Mouse (Mus musculus) forebrain, postnatal 0 days (tissue): ENCODE data around the gene Pcnt. TPM values are rescaled to one million over a fixed set of nuclear protein-coding genes. Genes with fewer than 3 reads are reported as not detected.

Experiments used
- ATAC-seq: fragments of 200-750 bp; cut with Nextera tagmentation; 2 replicates; pipeline ENCODE4 v1.8.0; 2017; ENCODE audit warnings: mild to moderate bottlenecking, moderate library complexity
- DNase-seq: peaks from one replicate; pipeline ENCODE4 v3.0.0-alpha.2; 2015
- H3K27ac ChIP-seq: fragments of 300-500 bp; sonication (generic); 2 replicates; pipeline ENCODE4 v1.5.1; 2014; ENCODE audit warnings: low read depth, mild to moderate bottlenecking, antibody characterized with exemption, low read length, moderate library complexity, mixed read lengths
- H3K27me3 ChIP-seq: fragments of 300-500 bp; sonication (generic); 2 replicates; pipeline ENCODE4 v1.6.1; 2014; ENCODE audit warnings: mild to moderate bottlenecking, low read length, mixed read lengths; ENCODE audit not compliant: insufficient read depth
- H3K36me3 ChIP-seq: fragments of 300-500 bp; sonication (generic); 2 replicates; pipeline ENCODE4 v1.6.1; 2014; ENCODE audit warnings: mild to moderate bottlenecking, moderate library complexity; ENCODE audit not compliant: insufficient read depth
- H3K4me1 ChIP-seq: fragments of 300-500 bp; sonication (generic); 2 replicates; pipeline ENCODE4 v1.6.1; 2014; ENCODE audit warnings: antibody characterized with exemption; ENCODE audit not compliant: insufficient read depth
- H3K4me2 ChIP-seq: fragments of 300-500 bp; sonication (generic); 2 replicates; pipeline ENCODE4 v1.6.1; 2014; ENCODE audit warnings: low read depth, mild to moderate bottlenecking, moderate library complexity
- H3K4me3 ChIP-seq: fragments of 300-500 bp; sonication (generic); 2 replicates; pipeline ENCODE4 v1.5.1; 2014; ENCODE audit warnings: low read depth, low read length, mixed read lengths
- H3K9ac ChIP-seq: fragments of 300-500 bp; sonication (generic); 2 replicates; pipeline ENCODE4 v1.6.1; 2014; ENCODE audit warnings: mild to moderate bottlenecking
- H3K9me3 ChIP-seq: fragments of 300-500 bp; sonication (generic); 2 replicates; pipeline ENCODE4 v1.6.1; 2016; ENCODE audit warnings: low read length
- CTCF ChIP-seq: sonication (generic); IDR thresholded peaks from 2 replicates; pipeline ENCODE4 v1.5.1; 2016; ENCODE audit warnings: antibody characterized with exemption, control low read depth, low read depth
- WGBS: fragments of 180-500 bp; shearing (Covaris S2); extraction: QIAGEN DNeasy Blood & Tissue Kit; methylation state at CpG from one replicate; pipeline ENCODE4 v1.1.7; 2014; 5-methylcytosine and 5-hydroxymethylcytosine counted together
- polyA plus RNA-seq: library from polyadenylated mRNA; unstranded; fragments of >200 nt; fragmentation: Nextera tagmentation; extraction: Ambion mirVana; gene quantifications from 2 replicates; pipeline ENCODE4 v1.2.1, GENCODE M21; 2015
- total RNA-seq: library from RNA; depleted of rRNA; stranded (reverse); fragments of >200 nt; gene quantifications from 2 replicates; pipeline ENCODE4 v1.2.3, GENCODE M21; 2014; rRNA removed

Pcnt gene
- total RNA-seq: 10.1 and 19.0 TPM in 2 replicates
- polyA plus RNA-seq: 2.9 and 4.4 TPM in 2 replicates

DNA sequence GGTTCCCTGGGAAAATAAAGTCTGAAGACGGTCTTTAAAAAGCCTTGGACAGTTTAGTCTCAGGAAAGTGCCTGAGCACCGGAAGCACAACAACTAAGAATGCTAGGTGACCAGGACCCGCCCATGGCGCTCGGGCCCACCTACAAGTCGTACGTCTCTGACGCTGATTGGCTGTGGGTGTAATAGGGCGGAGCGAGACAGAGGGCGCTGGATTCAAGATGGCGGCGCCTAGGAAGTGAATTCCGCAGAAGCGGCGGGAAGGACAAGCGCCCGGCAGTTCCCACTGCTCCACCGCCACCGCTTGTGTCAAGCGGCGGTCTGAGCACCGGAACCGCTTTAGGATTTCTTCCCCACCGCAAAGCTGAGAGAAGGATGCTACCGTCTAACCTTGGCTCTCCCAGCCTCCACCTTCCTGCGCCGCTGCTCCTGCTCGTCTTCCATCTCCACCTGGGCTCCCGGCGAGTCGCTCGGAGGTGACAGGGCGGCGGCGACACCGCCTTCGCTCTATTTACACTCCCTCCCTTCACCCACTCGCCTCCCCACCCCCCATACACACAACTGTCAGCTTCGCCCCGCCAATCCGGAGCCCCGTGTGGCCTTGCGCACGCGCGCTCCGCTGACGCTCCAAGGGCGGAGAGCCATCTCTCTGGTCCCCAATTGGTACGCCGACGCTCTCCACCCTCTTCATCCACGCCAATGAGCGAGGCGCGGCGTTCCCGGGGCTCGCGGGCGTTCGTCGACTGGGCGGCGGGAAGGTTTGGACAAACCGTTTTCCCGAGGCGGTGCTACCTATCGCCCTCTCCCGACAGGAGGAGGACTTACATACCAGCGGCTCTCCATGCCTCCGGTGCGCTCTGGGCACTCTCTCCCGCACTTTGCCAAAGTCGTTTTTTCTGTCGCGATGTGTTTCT is at the start of gene Pcnt:
Pcnt (minus strand) TSS at position 609 of the 911 bp plus-strand sequence.
- Histone ChIP-seq H3K4me2 (peak within 1 kb of the TSS; percentile 75), H3K36me3 (peaks cover 11% of the 10 kb centered on the region; the same call in 1 of the 2 replicates), H3K4me3 (peak within 1 kb of the TSS; percentile 60), H3K9ac (peak within 1 kb of the TSS; percentile 56), H3K4me1 (peaks cover 4% of the 10 kb centered on the region), H3K9me3 (no peaks in the 10 kb centered on the region), H3K27me3 (no peaks in the 10 kb centered on the region), H3K27ac (peak within 1 kb of the TSS; percentile 88)
- peak; percentile 99 for DNase-seq
- TF ChIP-seq CTCF: peak; percentile 82
- peak; percentile 99 for ATAC-seq
- 1% methylated on average over 78 of the region's 78 CpGs for WGBS

DNA sequence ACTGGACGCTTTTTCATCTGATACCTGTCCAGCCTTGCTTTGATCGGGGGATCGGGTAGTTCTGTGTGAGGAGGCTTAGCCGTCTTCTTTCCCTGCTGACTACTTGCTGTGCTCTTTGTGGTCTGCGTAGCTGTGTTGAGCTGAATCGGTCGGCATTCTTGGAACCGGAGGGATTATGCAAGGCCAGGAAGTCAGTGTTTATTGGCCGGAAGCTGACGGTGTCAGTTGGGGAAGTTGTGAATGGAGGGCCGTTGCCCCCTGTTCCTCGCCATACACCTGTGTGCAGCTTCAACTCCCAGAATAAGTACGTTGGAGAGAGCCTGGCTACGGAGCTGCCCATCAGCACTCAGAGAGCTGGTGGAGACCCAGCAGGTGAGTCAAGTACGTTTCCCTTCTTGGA is 46.6 kb upstream of the Pcnt start:
- WGBS: 93% methylated on average over 15 of the region's 15 CpGs

GRCm38 (mm10) chr10:76488265-76488664 is 45.7 kb upstream of the Pcnt start:
- Histone ChIP-seq H3K36me3 (peaks cover 93% of the 10 kb centered on the region), H3K4me2 (no peak overlapping the region)
- WGBS: 98% methylated on average over 8 of the region's 8 CpGs

More for the DNA sequence above, 46.6 kb upstream of the Pcnt start:
- Histone ChIP-seq H3K27me3 (no peaks in the 10 kb centered on the region), H3K4me1 (no peaks in the 10 kb centered on the region), H3K9ac (no peak overlapping the region), H3K4me2 (no peak overlapping the region), H3K27ac (no peak overlapping the region), H3K36me3 (peaks cover 93% of the 10 kb centered on the region), H3K4me3 (no peak overlapping the region), H3K9me3 (no peaks in the 10 kb centered on the region)
- ATAC-seq (no peak), DNase-seq (no peak)
- no peak for TF ChIP-seq CTCF

GRCm38 (mm10) chr10:76486302-76486701 is 43.7 kb upstream of the Pcnt start:
- Histone ChIP-seq H3K4me1 (no peaks in the 10 kb centered on the region), H3K27ac (no peak overlapping the region), H3K4me3 (no peak overlapping the region), H3K9me3 (no peaks in the 10 kb centered on the region), H3K36me3 (peaks cover 95% of the 10 kb centered on the region), H3K4me2 (no peak overlapping the region), H3K9ac (no peak overlapping the region), H3K27me3 (no peaks in the 10 kb centered on the region)
- no peak for TF ChIP-seq CTCF
- no peak for ATAC-seq
- DNase-seq: no peak
- 93% methylated on average over 2 of the region's 2 CpGs for WGBS

More at GRCm38 (mm10) chr10:76488265-76488664, 45.7 kb upstream of the Pcnt start:
- no peak for TF ChIP-seq CTCF
- Histone ChIP-seq H3K27me3 (no peaks in the 10 kb centered on the region), H3K27ac (no peak overlapping the region), H3K4me3 (no peak overlapping the region), H3K9ac (no peak overlapping the region), H3K9me3 (no peaks in the 10 kb centered on the region), H3K4me1 (no peaks in the 10 kb centered on the region)
- DNase-seq (no peak), ATAC-seq (no peak)

- no peaks in the 10 kb centered on the region for H3K27me3 ChIP-seq
- ATAC-seq (no peak), DNase-seq (no peak)
- no peak for TF ChIP-seq CTCF
- no peak overlapping the region for H3K4me3 ChIP-seq
- H3K9ac ChIP-seq: no peak overlapping the region
- 94% methylated on average over 6 of the region's 6 CpGs for WGBS
- no peak overlapping the region for H3K27ac ChIP-seq
- no peak overlapping the region for H3K4me2 ChIP-seq
- H3K9me3 ChIP-seq: no peaks in the 10 kb centered on the region
- H3K36me3 ChIP-seq: peaks cover 88% of the 10 kb centered on the region
- H3K4me1 ChIP-seq: no peaks in the 10 kb centered on the region
Measured at GRCm38 (mm10) chr10:76481480-76481879, 38.9 kb upstream of the Pcnt start.

GRCm38 (mm10) chr10:76480851-76481250 is 38.3 kb upstream of the Pcnt start:
- Histone ChIP-seq H3K36me3 (peaks cover 87% of the 10 kb centered on the region), H3K4me3 (no peak overlapping the region), H3K9me3 (no peaks in the 10 kb centered on the region), H3K4me2 (no peak overlapping the region), H3K4me1 (no peaks in the 10 kb centered on the region), H3K27me3 (no peaks in the 10 kb centered on the region), H3K27ac (no peak overlapping the region), H3K9ac (no peak overlapping the region)
- no peak for TF ChIP-seq CTCF
- WGBS: 95% methylated on average over 13 of the region's 13 CpGs
- DNase-seq (no peak), ATAC-seq (no peak)

DNA sequence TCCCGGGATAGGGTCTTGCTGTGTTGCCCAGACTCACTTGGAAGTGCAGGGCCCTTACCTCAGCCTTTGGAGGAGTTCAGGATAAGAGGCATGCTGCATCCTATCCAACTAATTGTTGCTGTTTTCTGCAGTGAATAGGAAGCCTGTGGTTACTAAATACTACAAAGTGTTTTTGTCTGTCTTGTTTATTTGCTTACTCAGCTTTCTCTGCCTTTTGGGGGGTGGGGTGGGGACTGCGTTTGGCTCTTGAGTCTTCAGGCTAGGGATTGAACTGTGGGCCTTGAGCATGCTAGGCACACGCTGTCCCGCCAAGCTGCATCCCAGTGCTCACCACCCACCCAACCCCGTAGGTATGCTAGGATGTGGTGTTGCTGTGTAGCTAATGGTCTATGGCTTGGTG is 31.2 kb upstream of the Pcnt start:
- 90% methylated on average over 5 of the region's 5 CpGs for WGBS
- ATAC-seq (no peak), DNase-seq (no peak)

More for the DNA sequence above, 31.2 kb upstream of the Pcnt start:
- Histone ChIP-seq H3K4me2 (no peak overlapping the region), H3K9ac (no peak overlapping the region), H3K36me3 (peaks cover 62% of the 10 kb centered on the region), H3K27me3 (no peaks in the 10 kb centered on the region), H3K9me3 (no peaks in the 10 kb centered on the region), H3K27ac (no peak overlapping the region), H3K4me1 (0 out of 2 replicates have a peak, but pooled peaks cover 4% of the 10 kb centered on the region), H3K4me3 (no peak overlapping the region)
- TF ChIP-seq CTCF: no peak
